Comparison of ENCODE assay signal across 13 mouse cellular contexts in the genomic region with DNA sequence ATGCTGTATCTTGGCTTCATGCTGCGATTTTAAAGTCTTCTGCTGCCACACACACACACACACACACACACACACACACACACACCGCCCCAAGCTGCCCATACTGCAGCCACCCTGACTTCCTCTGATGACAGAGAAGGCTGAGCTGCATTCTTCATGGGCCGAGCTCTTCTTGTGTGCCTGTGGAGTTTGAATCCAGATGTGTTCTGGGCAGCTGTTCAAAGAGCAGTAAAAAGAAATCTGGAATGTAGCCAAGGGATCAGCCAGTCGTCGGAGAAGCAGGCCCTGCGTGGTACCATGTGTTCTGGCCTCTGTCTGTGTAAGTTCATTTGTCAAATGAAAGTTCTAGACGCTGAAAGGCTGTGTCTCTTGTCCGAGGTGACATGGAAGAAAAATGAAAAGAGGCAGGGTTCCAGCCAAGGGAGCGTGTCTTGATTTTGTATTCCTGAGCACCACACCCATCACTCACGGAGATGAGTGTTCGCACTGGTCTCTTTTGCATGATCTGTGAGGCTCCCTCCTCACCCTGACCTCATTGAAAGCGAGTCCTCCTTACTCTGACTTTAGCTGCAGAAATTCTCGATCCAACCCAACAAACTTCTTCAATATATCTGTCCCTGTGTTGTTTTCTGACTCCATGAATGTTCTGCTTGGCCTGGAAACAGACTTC.
DNase-seq lines count a peak whose midpoint lies in the region; ATAC-seq lines count a peak whose summit lies in the region.
"Had no signal": no experiment of that assay in that cellular context is flagged by ENCODE, and none has a peak within 500 bp of the region (broad histone marks: within the 10 kb centered on the region; RNA-seq: fewer than 3 reads in every experiment).

No protein-coding gene starts in this region.

- H3K9me3 ChIP-seq in heart, embryonic 14.5 days (ENCODE audit: control insufficient read depth, low read length): no peaks in the 10 kb centered on the region
- no peaks in the 10 kb centered on the region for H3K9me3 ChIP-seq in embryonic facial prominence, embryonic 12.5 days
- no peaks in the 10 kb centered on the region; the same call in 1 of the 2 replicates for H3K9me3 ChIP-seq in kidney, embryonic 16.5 days (ENCODE audit: low read length)
- H3K9me3 ChIP-seq: hindbrain, embryonic 10.5 days; midbrain, embryonic 15.5 days had no signal

- no peak for DNase-seq in heart, postnatal 36 days
- peak; percentile 29 for DNase-seq in lung, postnatal 25 days (ENCODE audit: low spot score)
- no peak for DNase-seq in layer of hippocampus, postnatal 10 days (ENCODE audit: low spot score in 2 of 2)
- DNase-seq in embryo, embryonic 9.5 days (ENCODE audit: extremely low spot score): no peak
- DNase-seq: cerebellum, adult 2 months had no signal

- no peak overlapping the region for H3K4me2 ChIP-seq in heart, embryonic 14.5 days (ENCODE audit: low read length)
- no peak overlapping the region for H3K4me2 ChIP-seq in embryonic facial prominence, embryonic 12.5 days (replicated peaks)
- no peak overlapping the region for H3K4me2 ChIP-seq in kidney, embryonic 16.5 days (replicated peaks; ENCODE audit: low read depth, low read length)
- H3K4me2 ChIP-seq: midbrain, embryonic 15.5 days had no signal

- peak; percentile 28; the same call in 1 of the 2 replicates for ATAC-seq in heart, embryonic 14.5 days (ENCODE audit: insufficient number of reproducible peaks, insufficient read depth, low FRiP score, low read depth)
- peak; percentile 53; the same call in 1 of the 2 replicates for ATAC-seq in embryonic facial prominence, embryonic 12.5 days (ENCODE audit: insufficient number of reproducible peaks, insufficient read depth, low FRiP score, low TSS enrichment)
- ATAC-seq in kidney, embryonic 16.5 days (ENCODE audit: low FRiP score, low TSS enrichment): no peak
- no peak for ATAC-seq in erythroblast, adult 5-6 weeks (replicated peaks; ENCODE audit: low FRiP score, poor library complexity, severe bottlenecking)
- ATAC-seq: activated CD4-positive, CD25-positive, alpha-beta regulatory T cell, adult 4 months; forebrain, embryonic 14.5 days; midbrain, embryonic 15.5 days had no signal

- H3K4me1 ChIP-seq in heart, embryonic 14.5 days (ENCODE audit: control insufficient read depth in 2 of 2, insufficient read depth in 2 of 2, low read length in 2 of 2): peaks cover 13 to 31% of the 10 kb centered on the region in 2 experiments
- H3K4me1 ChIP-seq in embryonic facial prominence, embryonic 12.5 days: peaks cover 52% of the 10 kb centered on the region
- H3K4me1 ChIP-seq in kidney, embryonic 16.5 days (ENCODE audit: insufficient read depth, low read length): peaks cover 41% of the 10 kb centered on the region

- 44% methylated on average over 13 of the region's 13 CpGs for WGBS in heart, embryonic 14.5 days
- WGBS in embryonic facial prominence, embryonic 12.5 days: 54% methylated on average over 13 of the region's 13 CpGs
- 59% methylated on average over 13 of the region's 13 CpGs for WGBS in kidney, embryonic 16.5 days

- H3K9ac ChIP-seq in heart, embryonic 14.5 days (ENCODE audit: low read length): no peak overlapping the region
- H3K9ac ChIP-seq in embryonic facial prominence, embryonic 12.5 days: no peak overlapping the region
- no peak overlapping the region for H3K9ac ChIP-seq in kidney, embryonic 16.5 days (replicated peaks; ENCODE audit: low read length)
- H3K9ac ChIP-seq: midbrain, embryonic 15.5 days had no signal

- no peaks in the 10 kb centered on the region for H3K27me3 ChIP-seq in heart, embryonic 14.5 days (ENCODE audit: control insufficient read depth, insufficient read depth, low read length)
- no peaks in the 10 kb centered on the region for H3K27me3 ChIP-seq in embryonic facial prominence, embryonic 12.5 days
- no peaks in the 10 kb centered on the region; the same call in 1 of the 2 replicates for H3K27me3 ChIP-seq in kidney, embryonic 16.5 days (ENCODE audit: insufficient read depth, low read length)
- H3K27me3 ChIP-seq: midbrain, embryonic 15.5 days had no signal

- no peaks in the 10 kb centered on the region for H3K36me3 ChIP-seq in heart, embryonic 14.5 days (ENCODE audit: control insufficient read depth, insufficient read depth, low read length)
- H3K36me3 ChIP-seq in embryonic facial prominence, embryonic 12.5 days: no peaks in the 10 kb centered on the region
- no peaks in the 10 kb centered on the region for H3K36me3 ChIP-seq in kidney, embryonic 16.5 days (ENCODE audit: insufficient read depth, low read length)
- H3K36me3 ChIP-seq: hindbrain, embryonic 10.5 days; midbrain, embryonic 15.5 days had no signal

- H3K4me3 ChIP-seq in heart, embryonic 14.5 days (ENCODE audit: control insufficient read depth in 1 of 2, insufficient read depth in 1 of 2, low read depth in 1 of 2, low read length in 2 of 2): no peak overlapping the region
- no peak overlapping the region for H3K4me3 ChIP-seq in embryonic facial prominence, embryonic 12.5 days
- H3K4me3 ChIP-seq in kidney, embryonic 16.5 days (ENCODE audit: low read length): no peak overlapping the region
- H3K4me3 ChIP-seq: hindbrain, embryonic 10.5 days; midbrain, embryonic 15.5 days had no signal

- intact Hi-C loops in heart, postnatal 36 days (cut with DNase I): no loop called here

- peak overlapping the region; percentile 16 to 37; a peak in 1 of 4 replicates for H3K27ac ChIP-seq in heart, embryonic 14.5 days (replicated peaks in 1 of 2; ENCODE audit: control insufficient read depth in 1 of 2, insufficient read depth in 1 of 2, low read depth in 2 of 2, low read length in 2 of 2)
- peak overlapping the region; percentile 77 for H3K27ac ChIP-seq in embryonic facial prominence, embryonic 12.5 days
- H3K27ac ChIP-seq in kidney, embryonic 16.5 days (ENCODE audit: low read length): 0 out of 2 replicates have a peak overlapping the region, but pooled peaks have one; percentile 3
- H3K27ac ChIP-seq: midbrain, embryonic 15.5 days had no signal

Comparison
In these comparisons a context has a peak if more than half of its experiments do, and no peak if none do; other contexts are left out.
1. ATAC-seq: peak in heart, embryonic 14.5 days (single experiment) and embryonic facial prominence, embryonic 12.5 days (single experiment); none in kidney, embryonic 16.5 days (single experiment) and erythroblast, adult 5-6 weeks (single experiment).
2. H3K27ac ChIP-seq: peak in every context shown above with its lines; median percentile 77 in embryonic facial prominence, embryonic 12.5 days; 26 in heart, embryonic 14.5 days; 3 in kidney, embryonic 16.5 days.